Mouse (Mus musculus) G1E (cell line): ENCODE results near the gene Arhgap45. TPM values are rescaled to one million over a fixed set of nuclear protein-coding genes. Genes with fewer than 3 reads are reported as not detected.

Experiments
- ATAC-seq: 2 replicates; pipeline ENCODE4 v1.8.0; 2016; ENCODE audit warnings: mild to moderate bottlenecking; ENCODE audit not compliant: insufficient number of reproducible peaks, poor library complexity, low FRiP score, severe bottlenecking; ENCODE audit errors: extremely low read depth
- DNase-seq: peaks from one replicate; pipeline ENCODE4 v3.0.0; 2012; ENCODE audit warnings: low spot score
- H3K27me3 ChIP-seq: 2 replicates; pipeline ENCODE4 v1.6.1; 2012; ENCODE audit warnings: mild to moderate bottlenecking, low read length, inconsistent platforms; ENCODE audit not compliant: insufficient read depth
- H3K36me3 ChIP-seq: replicated peaks from 2 replicates; pipeline ENCODE3; 2012; ENCODE audit warnings: mild to moderate bottlenecking, inconsistent platforms
- H3K4me1 ChIP-seq: 2 replicates; pipeline ENCODE4 v1.6.1; 2012; ENCODE audit warnings: low read depth, low read length, inconsistent platforms, mixed read lengths; ENCODE audit not compliant: insufficient read depth
- H3K4me3 ChIP-seq: 2 replicates; pipeline ENCODE4 v1.5.1; 2012; ENCODE audit warnings: low read depth, mild to moderate bottlenecking, inconsistent platforms, low read length, moderate library complexity, mixed read lengths
- H3K9me3 ChIP-seq: replicated peaks from 2 replicates; pipeline ENCODE4 v1.6.1; 2012; ENCODE audit warnings: inconsistent platforms
- CTCF ChIP-seq: IDR thresholded peaks from 2 replicates; pipeline ENCODE4 v1.5.1; 2012; ENCODE audit warnings: low read depth, low read length, inconsistent platforms, mixed read lengths
- GATA1 ChIP-seq: IDR thresholded peaks from 2 replicates; pipeline ENCODE4 v1.6.1; 2012; ENCODE audit warnings: borderline replicate concordance, low read length, inconsistent platforms, mixed read lengths
- GATA2 ChIP-seq: IDR thresholded peaks from 2 replicates; pipeline ENCODE4 v1.6.1; 2012; ENCODE audit warnings: low read depth, low read length, inconsistent platforms, borderline replicate concordance
- POLR2AphosphoS5 ChIP-seq: IDR thresholded peaks from 2 replicates; pipeline ENCODE4 v1.6.1; 2012; ENCODE audit warnings: low read depth, low read length, inconsistent platforms; ENCODE audit not compliant: insufficient replicate concordance
- TAL1 ChIP-seq: conservative IDR thresholded peaks from 2 replicates; pipeline ENCODE4 v1.6.1; 2012; ENCODE audit warnings: low read depth, low read length, inconsistent platforms, mixed read lengths
- polyA plus RNA-seq: library from polyadenylated mRNA; stranded (reverse); fragments of >175 nt; gene quantifications from 2 replicates; pipeline ENCODE4 v1.2.3, GENCODE M21; 2012
- total RNA-seq, 2 experiments: library from RNA; stranded (forward) in 1 of 2; stranded (reverse) in 1 of 2; fragments of 200-1000 nt in 1 of 2; fragments of >200 nt in 1 of 2; fragmentation: Nextera tagmentation in 1 of 2; gene quantifications; 2 replicates each; pipeline ENCODE4 v1.2.3; 2014 to 2017

The Arhgap45 gene
- total and polyA plus RNA-seq, 3 experiments, result 56.7 to 179 (median 104) TPM

DNA sequence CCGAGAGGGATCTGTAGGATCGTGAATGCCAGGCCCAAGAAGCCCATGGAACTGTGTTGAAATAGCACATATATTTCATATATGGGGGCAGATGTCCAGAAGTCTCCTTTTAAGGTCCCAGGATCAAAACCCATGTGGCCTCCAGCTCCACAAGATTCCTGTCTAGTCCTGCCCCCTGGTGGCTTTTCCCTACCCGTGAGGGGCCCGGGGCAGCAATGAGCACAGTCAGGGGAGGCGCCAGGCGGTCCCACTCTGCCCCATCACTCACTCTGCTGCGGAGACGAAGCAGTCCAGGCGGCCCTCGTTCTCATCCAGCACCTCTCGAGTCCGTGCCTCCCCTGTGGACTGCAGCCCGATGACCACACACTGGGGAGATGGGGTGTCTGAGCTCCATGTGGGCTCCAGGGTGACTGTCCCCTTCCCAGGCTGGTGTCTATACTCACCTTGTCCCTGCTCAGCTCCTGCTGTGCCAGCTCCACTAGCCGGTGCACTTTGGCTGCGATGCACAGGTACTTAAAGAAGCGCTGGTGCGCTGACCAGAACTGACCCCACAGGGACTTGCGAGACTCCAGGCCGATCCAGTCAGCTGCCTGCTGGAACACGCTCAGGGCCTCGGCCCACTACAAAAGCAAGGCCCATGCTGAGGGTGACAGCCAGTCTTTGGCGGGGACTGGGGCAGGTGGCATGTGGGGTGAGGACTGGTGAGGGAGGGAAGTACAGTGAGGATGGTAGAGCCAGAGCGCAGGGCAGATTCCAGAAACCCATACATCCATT lies 47.6 kb downstream of the Arhgap45 start:
- H3K4me1 ChIP-seq, result peaks cover 30% of the 10 kb centered on the region
- H3K4me3 ChIP-seq, result no peak overlapping the region
- no peak for ATAC-seq
- no peak for TF ChIP-seq POLR2AphosphoS5
- TF ChIP-seq CTCF, result no peak
- no peak for TF ChIP-seq GATA1
- TF ChIP-seq GATA2, result no peak
- TF ChIP-seq TAL1, result no peak
- H3K9me3 ChIP-seq, result no peaks in the 10 kb centered on the region
- no peak for DNase-seq
- no peaks in the 10 kb centered on the region; the same call in 1 of the 2 replicates for H3K27me3 ChIP-seq
- H3K36me3 ChIP-seq, result peaks cover 96% of the 10 kb centered on the region

- Histone ChIP-seq H3K4me1 (peaks cover 62% of the 10 kb centered on the region), H3K36me3 (peaks cover 94% of the 10 kb centered on the region), H3K27me3 (no peaks in the 10 kb centered on the region), H3K9me3 (no peaks in the 10 kb centered on the region), H3K4me3 (no peak overlapping the region)
- ATAC-seq (no peak), DNase-seq (no peak)
- TF ChIP-seq GATA2, result no peak
- TF ChIP-seq POLR2AphosphoS5, result no peak
- no peak for TF ChIP-seq GATA1
- no peak for TF ChIP-seq CTCF
- TF ChIP-seq TAL1, result no peak
Measured at GRCm38 (mm10) chr10:80069251-80069650, 52.8 kb downstream of the Arhgap45 start.

GRCm38 (mm10) chr10:80069948-80070450 lies 53.5 kb downstream of the Arhgap45 start:
- Histone ChIP-seq H3K4me3 (no peak overlapping the region), H3K4me1 (peaks cover 64% of the 10 kb centered on the region), H3K36me3 (peaks cover 94% of the 10 kb centered on the region), H3K27me3 (no peaks in the 10 kb centered on the region), H3K9me3 (no peaks in the 10 kb centered on the region)
- no peak for ATAC-seq
- no peak for DNase-seq
- TF ChIP-seq GATA1 (no peak), TAL1 (no peak), CTCF (no peak), GATA2 (no peak), POLR2AphosphoS5 (no peak)

- H3K9me3 ChIP-seq, result no peaks in the 10 kb centered on the region
- H3K4me1 ChIP-seq, result peaks cover 71% of the 10 kb centered on the region
- peak overlapping the region; percentile 63; the same call in 1 of the 2 replicates for H3K4me3 ChIP-seq
- TF ChIP-seq TAL1, result 0 out of 2 replicates have a peak, but pooled peaks have one; percentile 19
- TF ChIP-seq GATA2, result no peak
- DNase-seq (peak; percentile 81), ATAC-seq (peak; percentile 83)
- H3K27me3 ChIP-seq, result no peaks in the 10 kb centered on the region
- peaks cover 94% of the 10 kb centered on the region for H3K36me3 ChIP-seq
Measured at GRCm38 (mm10) chr10:80070837-80071515, 54.5 kb downstream of the Arhgap45 start.

DNA sequence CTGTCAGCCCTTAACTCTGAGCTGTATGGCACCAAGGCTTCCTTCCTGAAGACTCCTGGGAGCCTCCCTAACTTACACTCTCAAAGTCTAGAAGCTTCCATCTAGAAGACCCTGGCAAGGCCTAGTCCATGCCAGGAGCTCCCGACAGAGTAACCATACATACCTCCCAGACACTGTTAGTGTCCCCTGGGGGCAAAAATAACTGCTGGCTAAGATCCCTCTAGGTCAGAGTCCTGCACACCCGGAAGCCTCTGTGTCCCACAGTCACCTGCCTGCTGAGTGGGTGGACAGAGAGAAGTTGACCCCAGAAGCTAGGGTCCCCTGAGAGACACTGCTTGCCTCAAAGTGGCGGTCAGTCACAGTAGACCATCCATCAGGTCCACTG lies 55.1 kb downstream of the Arhgap45 start:
- ATAC-seq (no peak), DNase-seq (no peak)
- Histone ChIP-seq H3K4me1 (peaks cover 76% of the 10 kb centered on the region), H3K36me3 (peaks cover 94% of the 10 kb centered on the region), H3K4me3 (peak overlapping the region; percentile 49; the same call in 1 of the 2 replicates), H3K27me3 (no peaks in the 10 kb centered on the region), H3K9me3 (no peaks in the 10 kb centered on the region)
- no peak for TF ChIP-seq CTCF
- no peak for TF ChIP-seq POLR2AphosphoS5
- TF ChIP-seq GATA1, result no peak
- TF ChIP-seq TAL1, result no peak
- no peak for TF ChIP-seq GATA2

DNA sequence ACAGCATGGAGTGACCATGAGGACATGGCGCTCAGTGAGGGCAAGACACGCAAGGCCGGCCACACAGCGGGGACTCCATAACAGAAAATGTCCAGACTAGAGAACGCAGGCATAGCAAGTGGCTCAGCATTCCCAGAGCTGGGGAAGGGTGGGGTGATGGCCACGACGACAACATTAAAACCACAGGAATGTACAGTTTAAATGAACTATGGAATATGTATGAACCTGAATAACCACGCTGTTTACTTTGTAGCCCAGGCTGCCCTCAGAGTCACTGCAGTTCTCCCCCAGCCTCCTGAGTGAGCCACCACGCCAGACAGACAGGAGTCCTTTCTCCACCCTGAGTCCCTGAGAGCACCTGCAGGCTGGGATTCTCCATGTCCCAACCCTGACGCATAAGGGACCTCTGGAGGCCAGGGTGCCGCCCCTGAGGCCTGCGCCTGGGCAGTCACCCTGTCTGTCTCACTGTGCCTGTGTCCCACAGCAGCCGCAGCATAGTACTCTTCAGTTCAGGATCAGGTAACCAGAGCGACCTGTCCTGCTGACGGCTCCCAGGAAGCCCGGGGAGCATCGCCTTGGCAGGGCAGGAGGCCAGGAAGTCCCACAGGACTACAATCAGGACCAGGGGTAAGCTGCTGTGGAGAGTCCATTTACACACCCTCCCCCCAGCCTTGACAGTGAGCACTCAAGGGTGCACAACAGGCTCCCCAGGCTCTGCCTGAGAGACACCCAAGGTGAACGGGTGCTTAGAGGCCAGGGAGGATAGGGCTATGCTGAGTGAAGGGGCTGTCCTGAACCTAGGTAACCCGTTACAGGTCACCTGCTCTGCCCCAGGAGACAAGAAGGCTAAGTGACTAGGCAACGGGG lies 56.4 kb downstream of the Arhgap45 start:
- Histone ChIP-seq H3K9me3 (no peaks in the 10 kb centered on the region), H3K27me3 (no peaks in the 10 kb centered on the region), H3K4me1 (peaks cover 84% of the 10 kb centered on the region), H3K36me3 (peaks cover 94% of the 10 kb centered on the region), H3K4me3 (peak overlapping the region; percentile 49; the same call in 1 of the 2 replicates)
- no peak for ATAC-seq
- TF ChIP-seq TAL1 (no peak), GATA2 (no peak), POLR2AphosphoS5 (no peak), CTCF (no peak), GATA1 (no peak)
- DNase-seq, result no peak
